Mouse (Mus musculus) MEL (cell line): Measurements from ENCODE around the gene Ggt1. TPM values are rescaled to one million over a fixed set of nuclear protein-coding genes. Genes with fewer than 3 reads are reported as not detected.

Experiments used
- DNase-seq: peaks from one replicate; pipeline ENCODE4 v3.0.0; 2011; ENCODE audit warnings: low read depth, low spot score
- H3K27ac ChIP-seq: 2 replicates; pipeline ENCODE4 v1.5.1; 2012; ENCODE audit warnings: low read depth, mild to moderate bottlenecking, control low read depth, low read length, moderate library complexity; ENCODE audit not compliant: control insufficient read depth
- H3K27me3 ChIP-seq, 2 experiments: fragments of 150-350 bp in 1 of 2; sonication (generic) in 1 of 2; 2 replicates each; pipeline ENCODE4 v1.6.1; 2012; ENCODE audit warnings: low read length in 2 of 2, mild to moderate bottlenecking in 2 of 2, improper control_type of control experiment in 1 of 2, moderate library complexity in 1 of 2; ENCODE audit not compliant: insufficient read depth in 2 of 2, control insufficient read depth in 1 of 2
- H3K36me3 ChIP-seq, 2 experiments: 2 replicates each; pipeline ENCODE4 v1.6.1; 2012 to 2014; ENCODE audit warnings: low read length in 2 of 2, improper control_type of control experiment in 1 of 2, inconsistent platforms in 1 of 2, mild to moderate bottlenecking in 1 of 2; ENCODE audit not compliant: insufficient read depth in 2 of 2, control insufficient read depth in 1 of 2
- H3K4me1 ChIP-seq, 2 experiments: fragments of 150-350 bp in 1 of 2; sonication (generic) in 1 of 2; 2 replicates each; pipeline ENCODE4 v1.6.1; 2012; ENCODE audit warnings: low read length in 2 of 2, improper control_type of control experiment in 1 of 2, mild to moderate bottlenecking in 1 of 2; ENCODE audit not compliant: insufficient read depth in 2 of 2, control insufficient read depth in 1 of 2
- H3K4me3 ChIP-seq, 2 experiments: fragments of 150-350 bp in 1 of 2; sonication (generic) in 1 of 2; 2 replicates each; pipeline ENCODE4 v1.5.1; 2012; ENCODE audit warnings: low read depth in 2 of 2, low read length in 2 of 2, mild to moderate bottlenecking in 2 of 2, moderate library complexity in 2 of 2, control low read depth in 1 of 2, improper control_type of control experiment in 1 of 2; ENCODE audit not compliant: control insufficient read depth in 1 of 2, insufficient read depth in 1 of 2
- H3K79me2 ChIP-seq: 2 replicates; pipeline ENCODE4 v1.6.1; 2012; ENCODE audit warnings: mild to moderate bottlenecking, low read length, moderate library complexity; ENCODE audit not compliant: control insufficient read depth, poor library complexity, insufficient read depth
- H3K9ac ChIP-seq: 2 replicates; pipeline ENCODE4 v1.6.1; 2012; ENCODE audit warnings: low read depth, mild to moderate bottlenecking, control low read depth, low read length, moderate library complexity; ENCODE audit not compliant: control insufficient read depth, poor library complexity, severe bottlenecking
- H3K9me3 ChIP-seq: fragments of 150-350 bp; sonication (generic); replicated peaks from 2 replicates; pipeline ENCODE4 v1.6.1; 2012; ENCODE audit warnings: mild to moderate bottlenecking, low read length, improper control_type of control experiment, moderate library complexity; ENCODE audit not compliant: insufficient read depth
- CHD1 ChIP-seq: IDR thresholded peaks from 2 replicates; pipeline ENCODE4 v1.6.1; 2012; ENCODE audit warnings: low read depth, mild to moderate bottlenecking, inconsistent platforms, low read length, improper control_type of control experiment
- CHD2 ChIP-seq: IDR thresholded peaks from 2 replicates; pipeline ENCODE4 v1.6.1; 2011; ENCODE audit warnings: low read length, improper control_type of control experiment
- CTCF ChIP-seq, 3 experiments: IDR thresholded peaks in 2 of 3; conservative IDR thresholded peaks in 1 of 3; 2 replicates each; pipeline ENCODE4 v1.5.1; 2011 to 2012; ENCODE audit warnings: low read length in 3 of 3, low read depth in 2 of 3, mild to moderate bottlenecking in 2 of 3, improper control_type of control experiment in 1 of 3, inconsistent platforms in 1 of 3, mixed read lengths in 1 of 3, moderate library complexity in 1 of 3; ENCODE audit not compliant: control insufficient read depth in 1 of 3, insufficient read depth in 1 of 3, poor library complexity in 1 of 3, severe bottlenecking in 1 of 3
- ELF1 ChIP-seq: IDR thresholded peaks from 2 replicates; pipeline ENCODE4 v1.6.1; 2014; ENCODE audit warnings: low read depth, mild to moderate bottlenecking, inconsistent platforms, low read length, improper control_type of control experiment, moderate library complexity
- ETS1 ChIP-seq: IDR thresholded peaks from 2 replicates; pipeline ENCODE4 v1.6.1; 2012; ENCODE audit warnings: low read depth, mild to moderate bottlenecking, inconsistent platforms, low read length, improper control_type of control experiment, moderate library complexity
- GABPA ChIP-seq: IDR thresholded peaks from 2 replicates; pipeline ENCODE4 v1.6.1; 2012; ENCODE audit warnings: low read depth, mild to moderate bottlenecking, inconsistent platforms, low read length, improper control_type of control experiment, moderate library complexity
- HCFC1 ChIP-seq: IDR thresholded peaks from 2 replicates; pipeline ENCODE4 v1.6.1; 2012; ENCODE audit warnings: low read depth, mild to moderate bottlenecking, inconsistent platforms, low read length, improper control_type of control experiment, moderate library complexity
- KAT2A ChIP-seq: conservative IDR thresholded peaks from 2 replicates; pipeline ENCODE4 v1.6.1; 2012; ENCODE audit warnings: low read depth, low read length, improper control_type of control experiment, inconsistent platforms
- MAX ChIP-seq: IDR thresholded peaks from 2 replicates; pipeline ENCODE4 v1.6.1; 2011; ENCODE audit warnings: low read length, improper control_type of control experiment
- MXI1 ChIP-seq: IDR thresholded peaks from 2 replicates; pipeline ENCODE4 v1.6.1; 2011; ENCODE audit warnings: mild to moderate bottlenecking, low read depth, low read length, improper control_type of control experiment
- MYB ChIP-seq: IDR thresholded peaks from 2 replicates; pipeline ENCODE4 v1.6.1; 2011; ENCODE audit warnings: mild to moderate bottlenecking, low read depth, low read length, improper control_type of control experiment
- NELFE ChIP-seq: IDR thresholded peaks from 2 replicates; pipeline ENCODE4 v1.6.1; 2011; ENCODE audit warnings: low read depth, low read length, improper control_type of control experiment
- POLR2AphosphoS5 ChIP-seq: IDR thresholded peaks from 2 replicates; pipeline ENCODE4 v1.6.1; 2012; ENCODE audit warnings: low read depth, borderline replicate concordance, mild to moderate bottlenecking, inconsistent platforms, low read length, moderate library complexity, mixed read lengths
- RAD21 ChIP-seq: IDR thresholded peaks from 2 replicates; pipeline ENCODE4 v1.6.1; 2011; ENCODE audit warnings: mild to moderate bottlenecking, low read depth, low read length, improper control_type of control experiment
- RCOR1 ChIP-seq: IDR thresholded peaks from 2 replicates; pipeline ENCODE4 v1.6.1; 2012; ENCODE audit warnings: low read depth, mild to moderate bottlenecking, inconsistent platforms, low read length, improper control_type of control experiment
- SIN3A ChIP-seq: IDR thresholded peaks from 2 replicates; pipeline ENCODE4 v1.6.1; 2012; ENCODE audit warnings: low read length, improper control_type of control experiment, inconsistent platforms
- SMC3 ChIP-seq: IDR thresholded peaks from 2 replicates; pipeline ENCODE4 v1.6.1; 2011; ENCODE audit warnings: low read depth, low read length, improper control_type of control experiment
- USF2 ChIP-seq, 2 experiments: IDR thresholded peaks; 2 replicates each; pipeline ENCODE4 v1.6.1; 2011 to 2012; ENCODE audit warnings: improper control_type of control experiment in 2 of 2, low read length in 2 of 2, borderline replicate concordance in 1 of 2, inconsistent platforms in 1 of 2, low read depth in 1 of 2, mild to moderate bottlenecking in 1 of 2; ENCODE audit not compliant: insufficient read depth in 1 of 2
- ZC3H11A ChIP-seq: IDR thresholded peaks from 2 replicates; pipeline ENCODE4 v1.6.1; 2012; ENCODE audit warnings: low read depth, mild to moderate bottlenecking, inconsistent platforms, low read length, improper control_type of control experiment
- ZKSCAN1 ChIP-seq: IDR thresholded peaks from 2 replicates; pipeline ENCODE4 v1.6.1; 2012; ENCODE audit warnings: low read depth, mild to moderate bottlenecking, inconsistent platforms, low read length, improper control_type of control experiment, moderate library complexity
- polyA plus RNA-seq, 2 experiments: library from polyadenylated mRNA; stranded (reverse) in 1 of 2; unstranded in 1 of 2; fragments of >175 nt in 1 of 2; fragments of >200 nt in 1 of 2; gene quantifications; 2 replicates each; pipeline versions ENCODE4 v1.2.1 to v1.2.4; 2012; ENCODE audit warnings: low replicate concordance in 2 of 2, low read depth in 1 of 2; ENCODE audit not compliant: insufficient read length in 2 of 2, insufficient read depth in 1 of 2, missing spikeins in 1 of 2
- total RNA-seq: library from RNA; depleted of rRNA; stranded (reverse); fragments of 300-350 nt; gene quantifications from 2 replicates; pipeline ENCODE4 v1.2.3, GENCODE M21; 2012

Gene Ggt1
- total and polyA plus RNA-seq, 3 experiments = 0.46 to 3.2 TPM; not detected in 1

GRCm38 (mm10) chr10:75570981-75571657 lies 9.7 kb downstream of the Ggt1 start:
- H3K27ac ChIP-seq = no peak overlapping the region
- H3K79me2 ChIP-seq = no peaks in the 10 kb centered on the region
- H3K9ac ChIP-seq = no peak overlapping the region
- no peak for TF ChIP-seq GABPA
- no peak for TF ChIP-seq KAT2A
- no peak for TF ChIP-seq POLR2AphosphoS5
- no peak for TF ChIP-seq ELF1
- TF ChIP-seq ETS1 = no peak
- TF ChIP-seq RAD21 = no peak
- TF ChIP-seq NELFE = no peak
- no peak for TF ChIP-seq HCFC1
- no peak for TF ChIP-seq MYB
- TF ChIP-seq ZC3H11A = no peak
- TF ChIP-seq RCOR1 = no peak
- TF ChIP-seq SIN3A = no peak
- TF ChIP-seq SMC3 = no peak
- H3K9me3 ChIP-seq = no peaks in the 10 kb centered on the region
- H3K27me3 ChIP-seq = peaks cover 0 to 2% of the 10 kb centered on the region in 2 experiments; a peak in 1 of 4 replicates
- H3K4me3 ChIP-seq = no peak overlapping the region
- H3K4me1 ChIP-seq = peaks cover 0 to 19% of the 10 kb centered on the region in 2 experiments; a peak in 2 of 4 replicates
- no peak for DNase-seq
- peaks cover 0 to 14% of the 10 kb centered on the region in 2 experiments; a peak in 2 of 4 replicates for H3K36me3 ChIP-seq

GRCm38 (mm10) chr10:75571937-75572336 lies 10.5 kb downstream of the Ggt1 start:
- H3K4me3 ChIP-seq = no peak overlapping the region

More at GRCm38 (mm10) chr10:75571937-75572336, 10.5 kb downstream of the Ggt1 start:
- H3K36me3 ChIP-seq = peaks cover 0 to 14% of the 10 kb centered on the region in 2 experiments; a peak in 1 of 4 replicates
- DNase-seq = no peak
- H3K9ac ChIP-seq = no peak overlapping the region
- no peak for TF ChIP-seq CTCF (IDR thresholded peaks at IDR 0.05 in 2 of 3, conservative IDR thresholded peaks at IDR 0.05 in 1 of 3; ENCODE audit: control insufficient read depth in 1 of 3, insufficient read depth in 1 of 3, low read depth in 2 of 3, low read length in 3 of 3, poor library complexity in 1 of 3, severe bottlenecking in 1 of 3)
- no peak for TF ChIP-seq CHD1
- no peak for TF ChIP-seq MAX
- no peak for TF ChIP-seq USF2 (IDR thresholded peaks at IDR 0.05; ENCODE audit: borderline replicate concordance in 1 of 2, insufficient read depth in 1 of 2, low read depth in 1 of 2, low read length in 2 of 2)
- TF ChIP-seq CHD2 = no peak
- no peak for TF ChIP-seq MXI1
- TF ChIP-seq ZKSCAN1 = no peak
- no peak for TF ChIP-seq ZC3H11A
- peaks cover 0 to 18% of the 10 kb centered on the region in 2 experiments; a peak in 2 of 4 replicates for H3K4me1 ChIP-seq
- H3K27me3 ChIP-seq = peaks cover 0 to 3% of the 10 kb centered on the region in 2 experiments; a peak in 2 of 4 replicates
- no peak overlapping the region for H3K27ac ChIP-seq
- H3K9me3 ChIP-seq = no peaks in the 10 kb centered on the region
- H3K79me2 ChIP-seq = no peaks in the 10 kb centered on the region
